Mouse (Mus musculus) liver, embryonic 15.5 days (tissue): ENCODE results near the gene Coro1c. TPM values are rescaled to one million over a fixed set of nuclear protein-coding genes. Genes with fewer than 3 reads are reported as not detected.

Source experiments
- ATAC-seq: fragments of 200-750 bp; cut with Nextera tagmentation; 2 replicates; pipeline ENCODE4 v1.8.0; 2017; ENCODE audit warnings: moderate number of reproducible peaks, mild to moderate bottlenecking, moderate library complexity; ENCODE audit not compliant: insufficient read depth
- H3K27ac ChIP-seq: fragments of 300-500 bp; sonication (generic); replicated peaks from 2 replicates; pipeline ENCODE4 v1.5.1; 2015; ENCODE audit warnings: mild to moderate bottlenecking, inconsistent platforms
- H3K27me3 ChIP-seq: fragments of 300-500 bp; sonication (generic); 2 replicates; pipeline ENCODE4 v1.6.1; 2015; ENCODE audit warnings: mild to moderate bottlenecking, inconsistent platforms
- H3K36me3 ChIP-seq: fragments of 300-500 bp; sonication (generic); replicated peaks from 2 replicates; pipeline ENCODE4 v1.6.1; 2015; ENCODE audit warnings: moderate library complexity, mild to moderate bottlenecking, inconsistent platforms
- H3K4me1 ChIP-seq: fragments of 300-500 bp; sonication (generic); replicated peaks from 2 replicates; pipeline ENCODE4 v1.6.1; 2015; ENCODE audit warnings: inconsistent platforms
- H3K4me2 ChIP-seq: fragments of 300-500 bp; sonication (generic); 2 replicates; pipeline ENCODE4 v1.6.1; 2015; ENCODE audit warnings: moderate library complexity, mild to moderate bottlenecking, inconsistent platforms
- H3K4me3 ChIP-seq: fragments of 300-500 bp; sonication (generic); replicated peaks from 2 replicates; pipeline ENCODE4 v1.5.1; 2015; ENCODE audit warnings: mild to moderate bottlenecking, inconsistent platforms
- H3K9ac ChIP-seq: fragments of 300-500 bp; sonication (generic); 2 replicates; pipeline ENCODE4 v1.6.1; 2015; ENCODE audit warnings: moderate library complexity, mild to moderate bottlenecking, inconsistent platforms
- H3K9me3 ChIP-seq: fragments of 300-500 bp; sonication (generic); replicated peaks from 2 replicates; pipeline ENCODE4 v1.6.1; 2016; ENCODE audit warnings: inconsistent platforms
- WGBS: fragments of 180-500 bp; shearing (Covaris S2); methylation state at CpG from one replicate; pipeline ENCODE4 v1.1.7; 2015; ENCODE audit warnings: mixed read lengths; ENCODE audit not compliant: insufficient replicate concordance; 5-methylcytosine and 5-hydroxymethylcytosine counted together
- polyA plus RNA-seq: library from polyadenylated mRNA; unstranded; fragments of >200 nt; fragmentation: Nextera tagmentation; extraction: Ambion mirVana; gene quantifications from 2 replicates; pipeline ENCODE4 v1.2.1, GENCODE M21; 2015

Gene Coro1c
- polyA plus RNA-seq, 1 experiment from 2014 or later: 38.6 TPM

GRCm38 (mm10) chr5:113870393-113871040, 38.0 kb downstream of the Coro1c start:
- no peak overlapping the region for H3K4me2 ChIP-seq
- ATAC-seq: no peak
- 41% methylated on average over 21 of the region's 21 CpGs for WGBS
- H3K27ac ChIP-seq: peak overlapping the region; percentile 49; the same call in 1 of the 2 replicates
- H3K4me3 ChIP-seq: no peak overlapping the region
- peaks cover 44% of the 10 kb centered on the region for H3K4me1 ChIP-seq
- no peak overlapping the region for H3K9ac ChIP-seq
- no peaks in the 10 kb centered on the region for H3K9me3 ChIP-seq
- H3K27me3 ChIP-seq: no peaks in the 10 kb centered on the region
- H3K36me3 ChIP-seq: peaks cover 8% of the 10 kb centered on the region

GRCm38 (mm10) chr5:113869132-113869531, 39.4 kb downstream of the Coro1c start:
- H3K4me3 ChIP-seq: no peak overlapping the region
- no peaks in the 10 kb centered on the region for H3K27me3 ChIP-seq
- H3K4me2 ChIP-seq: no peak overlapping the region
- H3K4me1 ChIP-seq: peaks cover 55% of the 10 kb centered on the region
- no peak for ATAC-seq
- no peak overlapping the region for H3K9ac ChIP-seq
- WGBS: 56% methylated on average over 11 of the region's 11 CpGs
- H3K36me3 ChIP-seq: peaks cover 15% of the 10 kb centered on the region
- no peaks in the 10 kb centered on the region for H3K9me3 ChIP-seq
- H3K27ac ChIP-seq: no peak overlapping the region

GRCm38 (mm10) chr5:113864992-113865391, 43.6 kb downstream of the Coro1c start:
- 54% methylated on average over 6 of the region's 6 CpGs for WGBS
- H3K36me3 ChIP-seq: peaks cover 31% of the 10 kb centered on the region
- peak; percentile 51; the same call in 1 of the 2 replicates for ATAC-seq

DNA sequence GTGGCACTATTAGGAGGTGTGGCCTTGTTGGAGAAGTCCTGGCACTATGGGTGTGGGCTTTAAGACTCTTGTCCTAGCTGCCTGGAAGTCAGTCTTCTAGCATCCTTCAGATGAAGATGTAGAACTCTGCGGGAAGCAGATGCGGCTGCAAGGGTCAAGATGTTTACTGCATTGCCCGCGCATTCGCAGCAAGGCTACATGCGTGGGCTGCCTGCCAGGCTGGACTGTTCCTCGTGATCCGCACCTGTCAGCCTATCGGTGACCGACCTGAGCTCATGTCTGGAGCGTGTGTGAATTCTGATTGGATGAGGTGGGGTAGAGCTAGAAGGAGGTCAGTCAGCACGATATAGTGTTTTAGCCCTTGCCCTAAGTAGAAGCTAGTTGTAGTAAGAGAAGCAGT, 44.6 kb downstream of the Coro1c start:
- Histone ChIP-seq H3K9ac (no peak overlapping the region), H3K4me2 (no peak overlapping the region), H3K9me3 (no peaks in the 10 kb centered on the region), H3K27ac (no peak overlapping the region), H3K4me1 (peaks cover 25% of the 10 kb centered on the region), H3K36me3 (peaks cover 31% of the 10 kb centered on the region), H3K27me3 (no peaks in the 10 kb centered on the region), H3K4me3 (no peak overlapping the region)
- WGBS: 90% methylated on average over 12 of the region's 12 CpGs
- ATAC-seq: no peak

More at GRCm38 (mm10) chr5:113864992-113865391, 43.6 kb downstream of the Coro1c start:
- Histone ChIP-seq H3K27ac (no peak overlapping the region), H3K4me3 (no peak overlapping the region), H3K27me3 (no peaks in the 10 kb centered on the region), H3K4me1 (peaks cover 20% of the 10 kb centered on the region), H3K9me3 (no peaks in the 10 kb centered on the region), H3K4me2 (no peak overlapping the region; the same call in 1 of the 2 replicates), H3K9ac (no peak overlapping the region)

DNA sequence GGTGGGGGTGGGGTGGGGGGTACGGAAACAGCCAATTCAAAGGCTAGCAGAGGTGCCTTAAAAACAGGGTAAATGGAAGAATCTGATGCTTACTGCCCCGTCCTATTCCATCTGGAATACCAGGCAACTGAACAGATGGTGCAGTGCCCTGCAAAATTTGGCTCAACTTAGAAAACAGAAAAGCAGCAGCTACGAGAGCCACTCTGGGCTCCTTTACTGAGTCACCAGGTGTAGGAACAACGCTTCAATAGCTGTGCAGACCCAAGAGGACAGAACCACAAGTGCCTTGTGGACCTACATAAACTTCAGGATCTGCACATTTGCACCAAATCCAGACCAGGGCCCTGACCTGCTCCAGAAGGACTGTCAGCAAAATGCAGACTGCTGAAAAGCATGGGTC, 46.1 kb downstream of the Coro1c start:
- peaks cover 34% of the 10 kb centered on the region for H3K4me1 ChIP-seq
- WGBS: 87% methylated on average over 4 of the region's 4 CpGs
- no peak overlapping the region for H3K9ac ChIP-seq
- no peak overlapping the region for H3K27ac ChIP-seq
- H3K27me3 ChIP-seq: no peaks in the 10 kb centered on the region
- H3K9me3 ChIP-seq: no peaks in the 10 kb centered on the region
- H3K4me2 ChIP-seq: no peak overlapping the region
- no peak overlapping the region for H3K4me3 ChIP-seq
- peaks cover 31% of the 10 kb centered on the region for H3K36me3 ChIP-seq
- ATAC-seq: no peak

GRCm38 (mm10) chr5:113861294-113861693, 47.3 kb downstream of the Coro1c start:
- H3K9me3 ChIP-seq: no peaks in the 10 kb centered on the region
- H3K4me1 ChIP-seq: peaks cover 34% of the 10 kb centered on the region
- no peak overlapping the region for H3K27ac ChIP-seq
- H3K4me2 ChIP-seq: no peak overlapping the region
- WGBS: 86% methylated on average over 8 of the region's 8 CpGs
- no peak overlapping the region for H3K9ac ChIP-seq
- H3K27me3 ChIP-seq: no peaks in the 10 kb centered on the region
- H3K36me3 ChIP-seq: peaks cover 31% of the 10 kb centered on the region
- no peak for ATAC-seq
- H3K4me3 ChIP-seq: no peak overlapping the region

- H3K27ac ChIP-seq: peak overlapping the region; percentile 41; the same call in 1 of the 2 replicates
- peaks cover 22% of the 10 kb centered on the region for H3K36me3 ChIP-seq
- H3K9me3 ChIP-seq: no peaks in the 10 kb centered on the region
- no peaks in the 10 kb centered on the region for H3K27me3 ChIP-seq
- H3K4me1 ChIP-seq: peaks cover 29% of the 10 kb centered on the region
- 14% methylated on average over 5 of the region's 5 CpGs for WGBS
- 0 out of 2 replicates have a peak, but pooled peaks have one; percentile 43 for ATAC-seq
- H3K9ac ChIP-seq: no peak overlapping the region
- no peak overlapping the region for H3K4me3 ChIP-seq
- 0 out of 2 replicates have a peak overlapping the region, but pooled peaks have one; percentile 5 for H3K4me2 ChIP-seq
Measured at GRCm38 (mm10) chr5:113858971-113859370, 49.6 kb downstream of the Coro1c start.

DNA sequence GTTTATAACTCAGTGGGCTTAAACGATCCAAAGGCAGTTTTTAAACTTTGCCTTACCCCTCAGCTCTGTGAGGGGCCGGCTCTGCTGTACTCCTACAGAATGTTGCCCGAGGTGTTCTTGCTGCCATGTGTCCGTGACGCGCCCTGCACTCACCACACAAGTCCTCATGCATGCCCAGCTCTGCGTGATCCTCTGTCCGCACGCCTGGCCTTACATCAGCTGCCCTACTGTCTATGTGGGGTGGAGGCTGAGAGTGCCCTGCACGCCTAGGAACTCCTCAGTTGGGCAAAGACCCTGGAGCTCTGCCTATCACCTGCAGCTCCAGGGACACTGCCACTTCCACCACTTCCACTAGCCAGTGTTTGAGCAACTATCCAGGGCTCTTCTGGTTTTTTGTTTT, 50.0 kb downstream of the Coro1c start:
- Histone ChIP-seq H3K27ac (no peak overlapping the region), H3K9ac (no peak overlapping the region), H3K27me3 (no peaks in the 10 kb centered on the region), H3K9me3 (no peaks in the 10 kb centered on the region), H3K4me3 (no peak overlapping the region), H3K4me2 (no peak overlapping the region), H3K4me1 (peaks cover 29% of the 10 kb centered on the region), H3K36me3 (peaks cover 20% of the 10 kb centered on the region)
- no peak for ATAC-seq
- WGBS: 76% methylated on average over 10 of the region's 10 CpGs

- WGBS: 72% methylated on average over 8 of the region's 8 CpGs
- Histone ChIP-seq H3K27ac (no peak overlapping the region), H3K9me3 (no peaks in the 10 kb centered on the region), H3K36me3 (peaks cover 20% of the 10 kb centered on the region), H3K27me3 (no peaks in the 10 kb centered on the region), H3K4me2 (no peak overlapping the region), H3K9ac (no peak overlapping the region), H3K4me3 (no peak overlapping the region), H3K4me1 (peaks cover 29% of the 10 kb centered on the region)
- no peak for ATAC-seq
Measured at GRCm38 (mm10) chr5:113857631-113858030, 50.9 kb downstream of the Coro1c start.

GRCm38 (mm10) chr5:113856631-113857030, 51.9 kb downstream of the Coro1c start:
- peaks cover 29% of the 10 kb centered on the region for H3K4me1 ChIP-seq
- H3K4me2 ChIP-seq: no peak overlapping the region
- no peak overlapping the region for H3K4me3 ChIP-seq
- H3K9ac ChIP-seq: no peak overlapping the region
- 80% methylated on average over 7 of the region's 7 CpGs for WGBS
- H3K36me3 ChIP-seq: peaks cover 24% of the 10 kb centered on the region
- no peaks in the 10 kb centered on the region for H3K27me3 ChIP-seq
- no peak for ATAC-seq
- H3K27ac ChIP-seq: no peak overlapping the region
- H3K9me3 ChIP-seq: no peaks in the 10 kb centered on the region

GRCm38 (mm10) chr5:113855696-113856095, 52.9 kb downstream of the Coro1c start:
- Histone ChIP-seq H3K27me3 (no peaks in the 10 kb centered on the region), H3K4me2 (no peak overlapping the region), H3K4me1 (peaks cover 37% of the 10 kb centered on the region), H3K9ac (no peak overlapping the region), H3K27ac (no peak overlapping the region), H3K9me3 (no peaks in the 10 kb centered on the region), H3K4me3 (no peak overlapping the region), H3K36me3 (peaks cover 27% of the 10 kb centered on the region)
- WGBS: 72% methylated on average over 3 of the region's 3 CpGs
- ATAC-seq: no peak

GRCm38 (mm10) chr5:113855117-113855516, 53.4 kb downstream of the Coro1c start:
- Histone ChIP-seq H3K9ac (no peak overlapping the region), H3K27ac (no peak overlapping the region), H3K27me3 (no peaks in the 10 kb centered on the region), H3K9me3 (no peaks in the 10 kb centered on the region), H3K4me2 (no peak overlapping the region), H3K36me3 (peaks cover 33% of the 10 kb centered on the region), H3K4me1 (peaks cover 43% of the 10 kb centered on the region), H3K4me3 (no peak overlapping the region)
- no peak for ATAC-seq
- 81% methylated on average over 10 of the region's 10 CpGs for WGBS
